Mouse (Mus musculus) right cerebral cortex, postnatal 4 days (tissue): ENCODE results near the gene Cd180.
"Not testable (repeated sequence)": the region's sequence is repeated elsewhere in the genome, so short reads cannot be mapped to it uniquely, and the experiment has no call there.

Experiments
- DNase-seq: peaks from one replicate; pipeline ENCODE4 v3.0.0-alpha.2; 2022

Cd180 gene

DNA sequence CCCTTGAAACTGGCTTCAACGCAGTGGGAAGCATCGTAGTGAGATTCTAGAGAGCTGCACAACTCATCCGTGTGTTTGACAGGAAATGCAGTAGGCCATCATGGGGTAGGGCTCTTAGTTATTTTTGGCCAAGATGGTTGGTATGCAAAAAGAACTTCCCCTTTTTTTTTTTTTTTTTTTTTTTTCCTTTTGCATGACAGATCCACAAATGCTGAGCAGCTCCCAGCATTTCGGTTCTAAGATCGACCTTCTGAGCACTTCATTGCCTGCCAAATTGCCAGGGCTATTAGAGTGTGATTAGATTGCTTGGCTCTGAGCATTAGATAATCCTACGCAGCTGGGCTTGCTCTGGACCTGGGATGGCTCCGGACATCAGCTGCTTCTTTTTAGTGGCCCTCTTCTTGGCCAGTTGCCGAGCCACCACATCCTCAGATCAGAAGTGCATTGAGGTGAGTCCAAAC lies at the start of gene Cd180:
Gene Cd180 (plus strand): TSS at position 218 of the 461 bp plus-strand sequence.
- no peak for DNase-seq

DNA sequence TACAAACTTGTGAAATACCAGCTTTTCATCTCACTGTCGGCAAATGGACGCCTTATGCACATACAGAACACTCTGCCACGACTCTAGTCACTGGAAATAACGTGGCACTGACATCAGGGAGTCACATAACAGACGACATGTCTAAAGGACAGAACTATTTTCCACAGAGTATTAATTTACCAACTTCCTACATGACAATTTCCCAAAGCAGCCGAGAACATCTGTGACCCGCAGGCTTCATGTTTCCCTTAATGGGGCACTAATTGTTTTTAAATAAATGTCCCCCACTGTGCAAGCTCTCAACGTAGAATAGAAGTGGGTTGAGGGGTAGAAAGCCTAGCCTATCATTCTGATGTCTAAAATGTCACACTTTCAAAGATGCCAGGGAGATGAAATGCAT lies 49.0 kb upstream of the Cd180 start:
- no peak for DNase-seq

DNA sequence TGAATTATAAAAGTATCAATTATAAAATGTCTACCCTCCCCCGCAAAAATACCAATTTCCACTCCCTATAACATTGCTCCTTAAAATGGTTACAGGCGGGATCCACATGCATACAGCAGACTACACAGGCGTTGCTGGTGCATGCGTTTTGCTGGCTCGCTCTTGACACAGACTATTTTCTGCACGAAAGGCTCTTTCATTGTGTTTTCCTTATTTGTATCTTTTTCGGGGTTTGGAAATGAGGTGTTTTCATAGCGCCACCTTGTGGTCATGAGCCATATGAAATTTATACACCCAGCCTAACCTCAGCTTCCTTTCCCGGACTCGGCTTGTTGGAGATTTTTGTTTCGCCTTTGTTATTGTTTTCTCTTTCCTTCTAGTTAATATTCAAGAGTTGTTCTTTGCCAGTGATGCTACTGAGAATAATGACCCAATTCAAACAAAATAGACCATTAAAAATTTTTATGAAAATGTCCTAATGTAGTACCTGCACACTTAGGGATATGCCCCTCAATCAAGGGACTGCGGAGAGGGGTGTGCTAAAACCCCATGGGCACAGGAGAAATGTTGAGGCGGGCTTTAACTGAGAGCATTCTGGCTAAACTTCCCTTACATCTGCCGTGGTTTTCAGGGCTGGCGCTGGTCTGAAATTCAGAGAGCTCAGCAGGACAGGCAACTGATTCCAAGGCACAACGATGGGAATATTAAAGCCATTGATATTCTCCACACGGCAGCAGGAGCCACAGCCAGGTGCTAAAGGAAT lies 48.4 kb upstream of the Cd180 start:
- peak; percentile 72 for DNase-seq

- DNase-seq: no peak
Measured at GRCm38 (mm10) chr13:102646271-102646771, 47.0 kb upstream of the Cd180 start.

DNA sequence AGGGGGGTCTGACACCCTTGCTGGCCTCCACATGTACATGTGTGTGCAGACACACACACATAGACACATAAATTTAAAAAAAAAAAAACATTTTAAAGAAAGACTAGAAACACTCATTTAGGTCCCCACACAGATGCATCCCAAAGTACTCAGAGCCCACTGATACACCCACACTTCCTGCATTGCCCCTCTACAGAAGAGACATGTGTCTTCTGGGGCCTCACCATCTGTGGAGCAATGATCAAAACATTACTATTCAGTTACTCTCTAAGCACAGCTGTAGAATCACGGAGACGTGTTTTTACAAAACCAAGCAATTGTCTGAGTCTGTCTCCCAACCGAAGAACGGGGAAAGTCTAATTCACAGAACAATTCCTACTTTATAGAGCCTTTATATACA lies 45.8 kb upstream of the Cd180 start:
- DNase-seq: no peak

GRCm38 (mm10) chr13:102652303-102652889 lies 41.0 kb upstream of the Cd180 start:
- DNase-seq: no peak

DNA sequence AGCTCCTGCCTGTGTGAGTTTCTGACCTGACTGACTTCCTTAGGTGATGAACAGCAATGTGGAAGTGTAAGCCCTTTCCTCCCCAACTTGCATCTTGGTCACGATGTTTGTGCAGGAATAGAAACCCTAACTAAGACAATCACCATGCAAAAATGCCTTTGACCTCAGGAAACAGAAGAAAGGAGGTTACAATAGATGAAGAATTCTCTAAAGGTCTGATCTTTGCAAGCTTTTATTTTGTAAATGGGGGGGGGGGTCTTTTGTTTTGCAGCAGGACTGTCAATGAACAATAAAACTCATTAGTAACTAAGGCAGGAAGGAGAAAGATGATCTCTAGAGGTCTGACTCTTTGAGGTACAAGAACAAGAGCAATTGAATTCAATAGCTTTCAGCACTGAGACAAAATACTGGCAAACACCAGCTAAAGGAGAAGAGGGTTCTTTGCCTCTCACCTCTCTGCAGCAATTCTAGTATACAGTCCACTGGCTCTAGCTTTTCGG lies 38.2 kb upstream of the Cd180 start:
- DNase-seq: no peak

GRCm38 (mm10) chr13:102656153-102656690 lies 37.1 kb upstream of the Cd180 start:
- no peak for DNase-seq

- no peak for DNase-seq
Measured at GRCm38 (mm10) chr13:102658223-102658839, 35.0 kb upstream of the Cd180 start.

DNA sequence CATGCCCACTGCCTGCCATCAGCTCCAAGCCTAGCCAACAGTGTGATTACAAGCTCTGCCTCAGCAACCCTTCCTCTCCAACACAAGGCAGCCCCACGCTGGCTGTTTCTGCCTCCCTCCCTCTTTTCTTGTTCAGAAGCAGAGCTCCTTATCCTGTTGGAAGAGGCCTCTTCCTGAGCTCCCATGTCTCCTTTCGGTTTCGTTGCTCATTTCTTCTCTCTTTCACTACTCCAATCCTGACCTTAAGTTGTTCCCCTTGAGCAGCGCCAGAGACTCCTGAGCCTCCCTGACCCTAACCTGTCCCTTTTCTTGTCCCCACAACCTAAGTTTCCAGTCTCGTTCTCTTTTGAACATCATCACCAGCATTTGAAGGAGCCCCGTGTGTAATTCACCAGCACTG lies 29.3 kb upstream of the Cd180 start:
- no peak for DNase-seq

GRCm38 (mm10) chr13:102664843-102665587 lies 28.3 kb upstream of the Cd180 start:
- DNase-seq: peak; percentile 49

DNA sequence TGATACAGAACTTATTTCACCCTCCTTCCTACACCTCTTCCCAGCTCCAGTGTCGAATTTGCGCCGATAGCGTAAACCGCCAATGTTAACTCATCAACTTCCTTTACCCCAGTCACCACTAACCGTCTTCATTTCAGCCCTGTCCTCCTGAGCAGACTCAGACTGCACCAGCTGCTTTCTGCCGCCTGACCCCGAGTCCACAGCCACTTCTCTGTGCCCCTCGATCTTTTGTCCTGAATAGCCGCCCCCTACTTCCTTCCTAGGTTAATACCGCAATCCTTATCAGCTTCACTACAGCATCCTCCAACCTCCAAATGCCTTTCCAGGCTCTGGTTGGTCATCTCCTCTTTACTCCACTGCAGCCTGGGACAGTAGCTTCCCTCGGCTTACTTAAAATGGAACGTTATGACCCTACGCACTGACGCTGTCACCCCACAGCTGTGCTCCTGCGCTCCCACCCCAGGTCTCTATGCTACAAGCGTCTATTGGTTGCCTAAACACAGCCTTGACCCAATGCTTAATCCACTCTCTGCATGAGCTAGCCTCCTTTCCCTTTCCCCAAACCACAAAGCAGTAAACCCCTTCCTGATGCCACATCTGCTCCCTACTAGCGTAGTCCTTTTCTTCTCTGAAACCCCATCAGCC lies 27.6 kb upstream of the Cd180 start:
- DNase-seq: no peak

GRCm38 (mm10) chr13:102666233-102666614 lies 27.1 kb upstream of the Cd180 start:
- no peak for DNase-seq

DNA sequence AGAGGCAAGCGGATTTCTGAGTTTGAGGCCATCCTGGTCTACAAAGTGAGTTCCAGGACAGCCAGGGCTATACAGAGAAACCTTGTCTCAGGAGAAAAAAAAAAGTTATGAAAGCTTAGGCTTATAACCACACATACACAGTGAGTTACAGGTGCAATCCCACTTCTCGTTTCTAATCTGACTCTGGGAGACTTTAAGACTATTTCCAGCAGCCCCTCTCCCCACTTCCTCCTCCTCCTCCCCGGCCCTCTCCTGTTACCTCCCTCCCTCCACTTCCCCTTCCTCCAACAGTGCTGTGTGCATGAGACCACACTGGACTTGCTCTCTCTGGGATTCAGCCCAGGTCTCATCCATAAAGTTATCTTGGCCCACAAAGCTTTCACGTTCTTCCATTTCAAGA lies 26.6 kb upstream of the Cd180 start:
- DNase-seq: no peak

GRCm38 (mm10) chr13:102667401-102667800 lies 26.0 kb upstream of the Cd180 start:
- no peak for DNase-seq

- DNase-seq: no peak
Measured at GRCm38 (mm10) chr13:102667842-102668241, 25.5 kb upstream of the Cd180 start.

- DNase-seq: no peak
Measured at GRCm38 (mm10) chr13:102668933-102669332, 24.4 kb upstream of the Cd180 start.

DNA sequence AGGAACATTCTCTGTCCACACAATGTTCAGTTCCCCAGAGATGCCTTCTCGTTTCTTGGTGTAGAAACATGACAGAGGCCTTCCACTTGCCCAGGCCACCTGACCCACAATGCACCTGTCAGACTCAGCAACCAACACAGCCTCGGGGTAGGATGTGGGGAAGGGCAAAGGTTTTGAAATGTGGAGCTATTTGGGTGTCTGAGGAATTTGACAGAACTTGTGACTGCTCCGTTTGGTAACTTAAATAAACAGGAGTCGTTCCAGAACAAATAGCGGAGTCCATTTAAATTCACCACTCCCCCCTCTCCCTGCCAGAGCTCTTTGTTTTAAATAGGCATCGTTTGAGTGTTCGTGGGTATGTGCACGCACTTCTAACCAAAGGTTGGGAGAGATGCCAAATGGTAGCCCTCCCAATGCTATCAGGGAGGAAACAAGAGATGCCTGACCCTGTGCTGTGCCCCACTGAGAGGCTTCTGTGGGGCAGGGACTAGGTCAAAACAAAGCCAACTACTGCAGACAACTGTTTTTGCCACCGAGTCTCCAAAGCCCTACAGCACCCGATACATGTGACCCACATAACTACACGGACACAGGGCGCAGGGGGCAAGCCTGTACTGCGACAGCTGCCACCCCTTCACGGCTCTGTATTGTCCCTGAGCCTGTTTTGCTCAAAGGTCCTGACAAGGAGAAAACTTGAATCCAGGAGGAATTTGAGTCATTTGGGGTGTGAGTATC lies 23.7 kb upstream of the Cd180 start:
- DNase-seq: no peak

GRCm38 (mm10) chr13:102670503-102670902 lies 22.9 kb upstream of the Cd180 start:
- DNase-seq: no peak

- no peak for DNase-seq
Measured at GRCm38 (mm10) chr13:102674083-102674482, 19.3 kb upstream of the Cd180 start.

- DNase-seq: not testable (repeated sequence)
Measured at GRCm38 (mm10) chr13:102677602-102678001, 15.8 kb upstream of the Cd180 start.
